Mouse (Mus musculus) frontal cortex, adult 2 months (tissue): Measurements from ENCODE around the gene Olfr1160. TPM values are rescaled to one million over a fixed set of nuclear protein-coding genes. Genes with fewer than 3 reads are reported as not detected.
"Not testable (repeated sequence)": the region's sequence is repeated elsewhere in the genome, so short reads cannot be mapped to it uniquely, and the experiment has no call there.

Source experiments
- DNase-seq, 2 experiments: peaks; one replicate each; pipeline ENCODE4 v3.0.0; 2022; ENCODE audit warnings: low spot score in 1 of 2; ENCODE audit errors: extremely low spot score in 1 of 2
- polyA plus RNA-seq: library from polyadenylated mRNA; depleted of rRNA; stranded (reverse); fragments of >200 nt; gene quantifications from 2 replicates; pipeline ENCODE4 v1.2.3, GENCODE M21; 2012; rRNA removed

The Olfr1160 gene
- polyA plus RNA-seq, result 0.02 TPM in 1 of 2 replicates, not detected in the other

DNA sequence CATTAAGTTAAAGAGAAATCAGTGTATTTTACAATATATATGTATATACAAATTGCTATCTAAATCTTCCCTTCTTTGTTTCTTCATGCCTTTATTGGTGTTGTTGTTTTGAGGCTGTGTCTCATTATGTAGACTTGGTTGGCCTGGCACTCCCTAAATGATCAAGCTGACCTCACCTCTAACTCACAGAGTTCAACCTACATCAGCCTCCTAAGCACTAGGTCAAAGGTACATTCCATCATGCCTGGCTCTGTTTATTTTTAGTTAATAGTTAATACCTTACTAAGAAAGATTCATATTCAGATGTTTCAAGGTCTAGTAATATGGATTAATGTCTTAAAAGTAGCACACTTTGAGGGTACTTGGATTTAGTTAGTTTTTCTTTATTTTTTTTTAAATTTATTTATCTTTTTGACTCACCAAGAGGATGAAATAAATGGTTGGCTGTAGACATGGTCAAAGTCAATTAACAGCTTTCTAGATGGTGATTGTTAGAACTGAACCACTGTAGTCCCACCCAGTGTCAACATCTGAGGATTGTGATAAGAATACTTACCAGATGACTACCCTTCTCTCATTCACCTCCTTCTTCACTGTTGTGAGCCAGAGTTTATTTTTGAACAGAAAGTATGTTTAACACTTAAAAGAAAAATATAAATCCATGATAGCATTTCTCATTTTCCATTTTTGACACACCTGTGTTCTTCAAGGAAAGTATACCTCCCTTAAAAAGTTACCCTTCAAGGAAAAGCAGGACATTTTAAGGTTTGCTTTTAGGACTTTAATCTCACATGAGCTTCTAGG, at the start of gene Olfr1160:
Gene Olfr1160 (minus strand): TSS at position 754 of the 804 bp plus-strand sequence.
- DNase-seq, result no peak

DNA sequence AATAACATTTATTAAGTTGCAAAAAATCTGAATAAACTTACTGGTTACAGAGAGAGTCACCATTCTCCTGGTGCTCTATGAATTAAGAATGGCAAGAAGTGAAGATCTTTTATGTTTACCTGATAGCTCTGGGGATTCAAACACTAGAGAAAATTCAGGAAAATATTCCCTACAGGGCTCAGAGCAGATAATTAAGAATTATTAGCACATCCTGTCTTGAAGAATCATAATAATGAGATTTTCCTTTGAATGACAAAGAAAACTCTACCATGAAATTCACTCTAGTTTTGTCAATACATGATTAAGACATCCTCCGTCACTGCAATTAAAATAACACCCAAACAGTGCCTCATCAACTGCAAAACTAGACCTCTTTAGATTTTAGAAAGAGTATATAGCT, 43.0 kb upstream of the Olfr1160 start, which contains the start of gene Olfr1162:
Gene Olfr1162 (minus strand): TSS at position 101 of the 400 bp plus-strand sequence.
- no peak for DNase-seq

DNA sequence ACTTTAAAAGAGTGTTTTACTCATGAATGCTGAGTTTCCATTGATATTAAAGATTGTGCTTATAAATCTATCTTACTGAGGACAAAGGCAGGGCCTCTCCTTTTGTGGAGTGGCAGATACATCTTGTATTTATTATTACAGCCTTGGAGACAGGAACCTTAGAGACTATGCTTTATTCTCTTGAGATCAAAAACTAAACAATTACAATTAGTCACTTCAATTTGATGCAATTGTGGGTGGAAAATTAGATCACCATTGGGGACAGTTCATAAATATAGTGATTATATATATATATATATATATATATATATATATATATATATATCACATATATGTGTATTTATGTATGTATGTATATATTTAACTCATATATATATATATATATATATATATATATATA, 29.5 kb upstream of the Olfr1160 start, which contains the start of gene Olfr73:
Gene Olfr73 (minus strand): TSS at position 101 of the 400 bp plus-strand sequence.
- no peak for DNase-seq

DNA sequence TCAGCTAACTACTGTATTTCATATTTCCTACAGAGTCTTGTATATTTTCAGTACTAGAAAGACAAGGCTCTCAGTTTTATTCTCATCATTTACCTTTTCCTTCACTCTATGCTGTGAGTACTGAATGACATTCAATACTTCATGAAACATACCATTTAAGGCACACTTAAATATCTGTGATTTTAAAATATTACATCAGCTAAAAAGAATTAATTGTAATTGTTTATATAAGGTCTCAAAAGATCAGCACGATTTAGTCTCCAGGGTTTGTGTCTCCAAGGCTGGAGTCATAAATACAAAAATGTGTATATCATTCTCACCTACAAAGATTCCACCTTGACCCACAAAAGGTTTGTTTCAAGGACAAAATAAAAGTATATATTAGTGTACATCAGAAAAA, 14.4 kb upstream of the Olfr1160 start, which contains the start of gene Olfr1161:
Gene Olfr1161 (plus strand): TSS at position 301 of the 400 bp plus-strand sequence.
- not testable (repeated sequence) for DNase-seq

DNA sequence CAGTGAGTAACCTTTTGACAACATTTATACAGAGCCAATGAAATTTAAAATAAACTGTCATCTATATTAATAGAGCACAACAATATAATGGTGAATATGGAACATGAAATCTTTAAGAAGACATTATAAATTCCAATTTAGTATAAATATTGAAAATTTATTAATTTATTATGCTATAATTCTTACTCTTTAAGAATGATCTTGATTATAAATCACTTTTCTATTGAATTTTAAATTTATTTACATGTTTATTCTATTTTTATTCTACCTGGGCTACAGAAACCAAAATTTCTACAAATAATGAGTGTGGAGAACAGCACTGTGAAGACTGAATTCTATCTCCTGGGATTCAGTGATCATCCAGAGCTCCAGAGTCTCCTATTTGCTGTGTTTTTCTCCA, 18.3 kb downstream of the Olfr1160 start, which contains the start of gene Olfr1158:
Gene Olfr1158 (plus strand): TSS at position 301 of the 400 bp plus-strand sequence.
- no peak for DNase-seq

DNA sequence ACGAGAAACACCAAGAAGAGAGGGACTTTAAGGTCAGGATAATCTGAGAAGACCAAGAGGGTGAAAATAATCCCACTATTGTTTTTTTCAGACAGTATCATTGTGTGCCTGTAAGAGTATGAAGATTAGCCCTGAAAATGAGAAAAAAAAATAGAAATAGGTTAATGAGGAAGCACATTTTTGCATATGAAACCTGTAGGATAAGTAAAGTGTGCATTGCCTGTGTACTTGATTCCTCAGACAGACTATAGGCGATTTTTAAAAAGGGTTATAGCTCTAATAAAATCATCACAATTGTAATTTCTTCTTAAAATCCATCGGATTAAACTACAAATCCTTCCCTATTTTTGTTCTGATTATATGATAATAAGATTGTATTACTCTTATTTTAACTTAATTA, 33.5 kb downstream of the Olfr1160 start, which contains the start of gene Olfr74:
Gene Olfr74 (minus strand): TSS at position 101 of the 400 bp plus-strand sequence.
- no peak for DNase-seq

DNA sequence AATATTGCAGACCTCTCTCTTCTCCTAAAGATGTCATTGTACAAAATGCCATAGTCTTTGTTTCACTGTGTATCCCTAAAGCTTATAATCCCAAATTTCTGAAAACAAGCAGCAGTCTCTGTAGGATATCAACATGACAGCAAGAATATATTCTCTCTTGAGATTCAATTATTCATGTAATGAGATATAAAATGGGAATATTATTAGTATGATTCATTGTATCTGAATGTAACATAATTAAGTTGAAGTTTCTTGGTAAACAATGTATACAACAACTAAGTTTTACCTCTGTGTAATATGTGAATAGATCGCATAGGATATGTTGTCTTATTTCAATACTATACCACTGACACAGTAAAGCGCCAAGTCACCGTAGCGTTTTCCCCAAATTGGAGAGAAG, 39.9 kb downstream of the Olfr1160 start, which contains the start of gene Olfr1157:
Gene Olfr1157 (minus strand): TSS at position 101 of the 400 bp plus-strand sequence.
- DNase-seq, result no peak

DNA sequence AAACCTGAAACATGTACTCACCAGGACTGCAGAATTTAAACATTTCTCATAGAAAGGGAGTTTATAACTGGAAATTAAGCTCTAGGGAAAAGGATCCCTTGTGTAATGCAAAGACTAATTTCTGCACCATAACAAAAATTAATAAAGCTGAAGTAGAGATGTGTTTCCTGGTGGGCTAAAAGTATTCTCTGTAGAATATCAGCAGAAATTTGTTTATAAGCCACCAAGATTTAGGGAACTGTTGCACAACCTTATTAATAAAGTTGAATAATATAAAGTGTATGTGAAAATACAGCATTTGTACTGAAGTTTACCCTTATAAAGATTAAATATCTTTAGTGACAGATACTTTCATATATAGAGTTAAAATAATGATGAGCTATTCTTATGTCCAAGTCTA, 55.1 kb downstream of the Olfr1160 start, which contains the start of gene Olfr1156:
Gene Olfr1156 (minus strand): TSS at position 101 of the 400 bp plus-strand sequence.
- no peak for DNase-seq

Other genes starting within 250 kb of the Olfr1160 start
- gene Olfr152, start 228.8 kb downstream of the Olfr1160 start, polyA plus RNA-seq, result 0.11 TPM in 1 of 2 replicates, not detected in the other
- not detected in 2 replicates for gene Olfr1143, start 207.7 kb downstream of the Olfr1160 start, polyA plus RNA-seq
- gene Olfr1145, start 198.4 kb downstream of the Olfr1160 start, polyA plus RNA-seq, result not detected in 2 replicates
- gene Olfr1148, start 177.7 kb downstream of the Olfr1160 start, polyA plus RNA-seq, result not detected in 2 replicates
- not detected in 2 replicates for gene Olfr1150-ps1, start 164.3 kb downstream of the Olfr1160 start, polyA plus RNA-seq
- not detected in 2 replicates for gene Olfr1151, start 152.4 kb downstream of the Olfr1160 start, polyA plus RNA-seq
- gene Olfr1152, start 141.8 kb downstream of the Olfr1160 start, polyA plus RNA-seq, result not detected in 2 replicates
- gene Olfr1153, start 113.3 kb downstream of the Olfr1160 start, polyA plus RNA-seq, result not detected in 2 replicates
- not detected in 2 replicates for gene Olfr1154, start 103.1 kb downstream of the Olfr1160 start, polyA plus RNA-seq
- not detected in 2 replicates for gene Olfr1155, start 63.1 kb downstream of the Olfr1160 start, polyA plus RNA-seq
- not detected in 2 replicates for gene Olfr1156, start 55.2 kb downstream of the Olfr1160 start, polyA plus RNA-seq
- not detected in 2 replicates for gene Olfr1157, start 40.0 kb downstream of the Olfr1160 start, polyA plus RNA-seq
- not detected in 2 replicates for gene Olfr74, start 33.6 kb downstream of the Olfr1160 start, polyA plus RNA-seq
- gene Olfr1158, start 18.2 kb downstream of the Olfr1160 start, polyA plus RNA-seq, result not detected in 2 replicates
- not detected in 2 replicates for gene Olfr1161, start 14.5 kb upstream of the Olfr1160 start, polyA plus RNA-seq
- gene Olfr73, start 29.4 kb upstream of the Olfr1160 start, polyA plus RNA-seq, result not detected in 2 replicates
- not detected in 2 replicates for gene Olfr1162, start 42.9 kb upstream of the Olfr1160 start, polyA plus RNA-seq
- not detected in 2 replicates for gene Olfr1163, start 63.6 kb upstream of the Olfr1160 start, polyA plus RNA-seq
- gene Olfr1164, start 85.7 kb upstream of the Olfr1160 start, polyA plus RNA-seq, result not detected in 2 replicates
- gene Olfr1166, start 120.0 kb upstream of the Olfr1160 start, polyA plus RNA-seq, result not detected in 2 replicates
- not detected in 2 replicates for gene Olfr1167, start 146.9 kb upstream of the Olfr1160 start, polyA plus RNA-seq
- not detected in 2 replicates for gene Olfr1168, start 173.6 kb upstream of the Olfr1160 start, polyA plus RNA-seq
- not detected in 2 replicates for gene Olfr1170, start 220.1 kb upstream of the Olfr1160 start, polyA plus RNA-seq